Mouse (Mus musculus) right cerebral cortex, adult 18-20 months (tissue): Measurements from ENCODE around the gene Olfr78.

Experiments
- DNase-seq: peaks from one replicate; pipeline ENCODE4 v3.0.0; 2022; ENCODE audit warnings: mixed read lengths

Gene Olfr78

GRCm38 (mm10) chr7:102759266-102759665, at the start of gene Olfr78, which contains the start of gene Olfr560:
TSS of gene Olfr78 (minus strand) at chr7:102759471.
TSS of gene Olfr560 (minus strand) at chr7:102759366.
- no peak for DNase-seq

DNA sequence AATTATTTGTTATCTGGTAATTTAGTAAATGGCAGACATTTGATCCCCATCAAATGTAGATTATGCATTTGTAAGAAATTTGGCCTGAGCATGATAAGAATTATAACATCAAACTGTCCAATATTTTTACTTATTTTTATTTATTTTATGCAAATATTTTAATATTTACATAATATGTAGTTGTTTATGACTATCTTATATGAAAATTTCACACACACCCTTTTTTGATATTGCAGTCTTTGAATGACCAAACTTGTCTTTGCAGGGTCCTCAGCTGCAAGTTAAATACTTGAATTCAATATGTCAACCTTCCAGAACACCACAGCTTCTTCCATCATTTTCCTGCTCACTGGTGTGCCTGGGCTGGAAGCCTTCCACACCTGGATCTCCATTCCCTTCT, 43.9 kb upstream of the Olfr78 start, which contains the start of gene Olfr564:
Olfr564 (plus strand) TSS at position 301 of the 400 bp plus-strand sequence.
- DNase-seq, result no peak

DNA sequence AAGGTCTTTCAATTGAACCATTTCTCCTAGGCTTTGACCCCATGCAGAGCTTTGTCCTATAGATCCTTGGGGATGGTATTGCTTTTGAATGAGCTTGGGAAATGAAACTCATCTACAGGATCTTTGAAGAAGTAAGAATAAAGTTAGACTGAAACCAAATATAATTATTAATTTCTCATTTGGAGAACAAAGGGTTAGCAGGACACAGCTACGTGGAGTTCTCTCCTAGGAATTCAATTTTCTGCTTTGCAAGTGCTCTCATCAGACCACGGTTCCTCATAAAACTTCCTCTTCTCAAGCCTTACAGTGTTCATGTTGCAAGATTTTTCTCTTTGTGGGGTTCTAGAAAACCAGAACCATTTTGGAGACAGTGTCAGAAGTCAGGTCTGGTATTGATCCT, 11.7 kb upstream of the Olfr78 start, which contains the start of gene Olfr561:
Olfr561 (plus strand) TSS at position 301 of the 400 bp plus-strand sequence.
- DNase-seq, result no peak

DNA sequence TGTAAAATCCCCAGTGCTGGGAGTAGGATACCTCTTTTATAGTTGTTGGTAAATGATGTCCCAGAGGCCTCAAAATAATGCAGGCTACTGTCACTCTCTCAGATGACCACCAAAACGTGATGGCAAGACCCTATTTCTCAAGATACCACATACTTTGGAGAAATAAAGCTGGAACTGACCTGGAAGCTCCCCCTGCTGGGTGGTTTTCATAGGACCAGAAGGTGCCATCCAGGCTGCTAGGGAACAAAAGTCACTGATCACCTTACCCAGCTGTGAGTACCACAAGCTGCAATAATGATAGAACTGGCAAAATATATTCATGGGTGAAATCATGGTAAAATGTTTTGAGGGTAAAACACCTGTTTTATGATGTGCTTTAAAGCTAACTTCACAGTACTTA, 7.2 kb downstream of the Olfr78 start:
- DNase-seq, result no peak

GRCm38 (mm10) chr7:102737705-102738104, 21.6 kb downstream of the Olfr78 start:
- DNase-seq, result no peak

DNA sequence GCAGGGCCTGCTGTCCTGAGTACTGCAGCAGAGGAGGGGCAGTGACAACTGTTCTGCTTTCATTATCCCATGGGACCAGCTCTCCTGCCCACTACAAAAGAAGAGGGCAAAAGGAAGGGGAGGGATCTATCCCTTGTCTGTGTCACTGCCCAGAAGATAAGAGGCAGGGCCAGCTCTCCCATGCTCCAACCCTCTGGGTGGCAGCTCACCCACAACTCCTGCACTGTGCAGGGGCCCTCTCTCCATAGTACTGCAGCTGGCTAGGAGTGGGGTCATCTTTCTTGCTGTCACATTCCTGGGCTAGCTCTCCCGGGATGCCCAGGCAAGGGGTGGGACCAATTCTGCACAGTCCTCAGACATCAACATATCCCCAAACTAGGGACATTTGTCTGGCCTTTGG, 25.5 kb downstream of the Olfr78 start:
- DNase-seq, result no peak

DNA sequence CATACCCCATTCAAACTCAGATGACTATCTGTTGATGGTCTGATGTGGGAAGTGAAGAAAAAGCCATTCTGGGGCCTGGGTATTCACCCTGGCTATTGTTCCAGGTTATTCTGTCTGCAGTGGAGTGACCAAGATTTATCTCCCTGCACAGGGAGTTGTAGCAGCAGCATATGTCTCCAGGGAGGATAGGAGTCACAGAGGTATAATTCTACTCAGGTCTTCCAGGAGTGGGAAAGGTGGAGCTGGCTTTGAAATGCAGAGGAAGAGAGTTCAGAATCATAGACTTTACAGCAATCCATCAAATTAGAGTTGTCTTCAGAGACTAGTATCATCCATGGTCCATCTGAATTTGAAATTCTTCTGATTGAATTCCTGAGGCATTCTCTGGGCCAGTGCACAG, 31.9 kb downstream of the Olfr78 start, which contains the start of gene Olfr559:
Olfr559 (minus strand) TSS at position 101 of the 400 bp plus-strand sequence.
- no peak for DNase-seq

GRCm38 (mm10) chr7:102718970-102719369, 40.3 kb downstream of the Olfr78 start, which contains the start of gene Olfr33:
TSS of gene Olfr33 (minus strand) at chr7:102719070.
- DNase-seq, result no peak

DNA sequence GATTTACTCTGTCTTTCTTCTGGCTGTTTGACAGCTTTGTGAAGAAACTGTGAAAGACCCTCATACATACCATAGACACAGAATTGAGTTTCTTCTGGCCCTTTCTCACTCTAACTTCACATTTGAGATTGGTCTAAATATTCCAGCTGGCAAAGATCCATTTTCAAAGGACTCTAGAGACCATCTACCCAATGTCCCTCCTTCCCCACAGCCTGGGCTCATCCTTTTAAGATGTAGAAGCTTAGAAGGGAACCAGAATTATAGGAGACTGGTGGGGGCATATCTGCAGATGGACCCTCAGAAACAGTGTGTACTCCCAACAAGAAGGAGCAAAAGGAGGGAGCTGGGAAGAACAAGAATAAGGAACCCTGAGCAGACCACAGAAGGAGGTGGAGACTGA, 57.4 kb downstream of the Olfr78 start, which contains the start of gene Olfr558:
Olfr558 (plus strand) TSS at position 301 of the 400 bp plus-strand sequence.
- DNase-seq, result no peak

DNA sequence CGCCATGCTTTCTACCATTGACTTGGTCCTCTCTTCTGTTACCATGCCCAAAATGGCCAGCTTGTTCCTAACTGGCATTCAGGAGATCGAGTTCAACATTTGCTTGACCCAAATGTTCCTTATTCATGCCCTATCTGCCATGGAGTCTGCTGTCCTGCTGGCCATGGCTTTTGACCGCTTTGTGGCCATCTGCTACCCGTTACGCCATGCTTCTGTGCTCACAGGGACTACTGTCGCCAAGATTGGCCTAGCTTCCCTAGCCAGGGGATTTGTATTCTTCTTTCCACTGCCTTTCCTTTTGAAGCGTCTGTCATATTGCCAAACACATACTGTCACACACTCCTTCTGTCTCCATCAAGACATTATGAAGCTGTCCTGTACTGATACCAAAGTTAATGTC, 60.8 kb downstream of the Olfr78 start:
- DNase-seq, result no peak

- peak; percentile 9 for DNase-seq
Measured at GRCm38 (mm10) chr7:102695358-102696125, 63.7 kb downstream of the Olfr78 start, which contains the start of gene Olfr557. TSS of gene Olfr557 (plus strand) at chr7:102695910.
